Mouse (Mus musculus): ENCODE measurements around the gene Jph2.

DNA sequence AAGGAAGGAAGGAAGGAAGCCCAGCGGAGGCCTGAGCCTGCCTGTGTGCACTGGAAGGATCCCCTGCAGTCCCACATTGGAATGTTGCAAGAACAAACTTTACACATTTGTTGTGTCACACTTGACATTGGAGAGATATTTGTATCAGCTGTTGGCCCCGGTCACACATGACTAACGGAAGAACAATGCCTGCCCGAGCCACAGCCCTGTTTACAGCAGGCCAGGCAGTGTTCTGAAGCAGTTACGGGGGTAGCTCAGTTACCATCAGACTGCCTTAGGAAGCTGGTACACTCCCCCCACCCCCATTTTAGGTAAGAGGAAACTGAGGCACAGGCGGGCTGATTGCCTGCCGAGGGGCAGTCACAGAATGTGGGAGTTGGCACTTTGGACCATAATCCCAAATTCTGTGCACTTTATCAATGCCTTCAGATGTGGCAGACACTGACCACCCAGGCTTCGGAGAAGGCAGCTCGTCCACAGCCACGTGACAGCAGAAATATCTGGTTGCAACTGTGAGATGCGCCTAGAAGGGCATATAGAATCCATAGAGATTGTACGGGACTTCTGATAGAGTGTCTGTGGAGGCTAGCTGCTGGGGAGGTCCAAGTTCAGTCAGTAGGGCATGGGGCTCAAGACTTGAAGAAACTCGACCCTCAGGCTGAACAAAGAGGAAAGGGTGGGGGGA lies 52.7 kb downstream of the Jph2 start:
- TF ChIP-seq POLR2A (IDR thresholded peaks at IDR 0.05; ENCODE audit: control insufficient read depth, low read depth, low read length) (no peak), CTCF (IDR thresholded peaks at IDR 0.05; ENCODE audit: control insufficient read depth, insufficient read depth, insufficient replicate concordance, low read depth, low read length) (no peak)
